Comparison of ENCODE assay signal across 31 mouse cellular contexts in the genomic region with DNA sequence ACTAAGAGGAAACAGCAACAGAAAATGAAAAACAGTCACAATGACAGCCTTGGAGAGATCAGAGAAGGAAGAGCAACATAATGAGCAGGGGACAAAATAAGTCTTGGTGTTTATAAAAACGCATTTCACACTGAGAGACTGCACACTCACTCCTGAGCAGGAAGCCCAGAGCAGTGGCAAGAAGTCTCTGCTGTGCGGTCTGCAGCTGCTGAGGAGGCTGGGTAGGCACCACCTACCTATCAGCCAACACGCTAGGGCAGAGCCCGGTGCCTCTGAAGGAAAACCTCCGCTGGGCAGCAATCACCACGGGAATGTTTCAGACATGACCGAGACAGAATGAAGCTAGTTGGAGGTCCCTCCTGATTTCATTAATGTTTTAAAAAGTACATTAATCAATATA. TPM values are rescaled to one million over a fixed set of nuclear protein-coding genes. Genes with fewer than 3 reads are reported as not detected.
"Had no signal": no experiment of that assay in that cellular context is flagged by ENCODE, and none has a peak within 500 bp of the region (broad histone marks: within the 10 kb centered on the region; RNA-seq: fewer than 3 reads in every experiment).

No protein-coding gene starts in this region.

RNA-seq across cellular contexts. Expression of a gene that starts 7.1 kb away (rescaled TPM):
- polyA plus RNA-seq: hindbrain, embryonic 10.5 days; hindbrain, embryonic 12.5 days; hindbrain, embryonic 14.5 days; hindbrain, embryonic 16.5 days; kidney, embryonic 14.5 days; kidney, embryonic 16.5 days; limb, embryonic 10.5 days; limb, embryonic 12.5 days; liver, embryonic 11.5 days had no signal

RNA-seq across cellular contexts. Expression of a gene that starts 47.1 kb away (rescaled TPM):
- total RNA-seq: gastrocnemius, adult 2 months; gastrocnemius, postnatal 10 days; gastrocnemius, postnatal 25 days; gastrocnemius, postnatal 4 days; heart, adult 2 months; heart, postnatal 14 days; heart, postnatal 36 days; layer of hippocampus, adult 2 months; layer of hippocampus, postnatal 10 days; layer of hippocampus, postnatal 25 days; left cerebral cortex, adult 2 months; left cerebral cortex, postnatal 14 days; left cerebral cortex, postnatal 36 days had no signal
- polyA plus RNA-seq: frontal cortex, adult 2 months; heart, adult 2 months; heart, embryonic 11.5 days; heart, embryonic 13.5 days; heart, embryonic 15.5 days; heart, postnatal 0 days; hindbrain, embryonic 10.5 days; hindbrain, embryonic 12.5 days; hindbrain, embryonic 14.5 days; hindbrain, embryonic 16.5 days; inflammation-experienced regulatory T-cells, adult 6 months; intestine, embryonic 15.5 days; intestine, postnatal 0 days; kidney, embryonic 14.5 days; kidney, embryonic 16.5 days; limb, embryonic 10.5 days; limb, embryonic 12.5 days; limb, embryonic 14.5 days; liver, embryonic 11.5 days had no signal
